Mouse (Mus musculus): ENCODE measurements around the gene Trim62.

Trim62 gene

DNA sequence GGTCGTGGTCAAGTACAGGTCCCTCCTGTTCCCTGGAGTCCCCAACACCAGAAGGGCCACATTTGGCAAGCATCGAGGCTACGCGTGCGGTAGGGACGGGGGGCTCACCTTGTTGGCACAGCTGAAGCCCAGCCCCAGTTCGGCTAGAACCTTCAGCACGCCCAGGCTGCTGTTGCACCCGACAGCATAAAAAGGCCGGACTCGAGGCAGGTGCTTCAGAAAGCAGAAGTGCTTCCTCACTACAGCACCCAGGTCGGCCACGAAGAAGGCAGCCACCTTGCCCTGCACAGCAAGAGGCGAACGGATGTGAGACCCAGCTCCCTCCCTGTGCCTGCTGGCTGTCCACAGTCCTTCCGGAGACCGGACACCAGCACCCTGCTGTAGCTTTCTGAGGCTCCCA, 76.3 kb downstream of the Trim62 start:
- DNase-seq (ENCODE audit: low read depth): no peak

All from 416B (cell line).